Mouse (Mus musculus) lung, postnatal 0 days (tissue): ENCODE measurements around the gene Gm11172.

ENCODE experiments used
- CTCF ChIP-seq: IDR thresholded peaks from 2 replicates; pipeline ENCODE4 v1.5.1; 2016; ENCODE audit warnings: antibody characterized with exemption, mild to moderate bottlenecking
- EP300 ChIP-seq: IDR thresholded peaks from 2 replicates; pipeline ENCODE4 v1.6.1; 2016; ENCODE audit warnings: antibody characterized with exemption, mild to moderate bottlenecking, control low read depth

DNA sequence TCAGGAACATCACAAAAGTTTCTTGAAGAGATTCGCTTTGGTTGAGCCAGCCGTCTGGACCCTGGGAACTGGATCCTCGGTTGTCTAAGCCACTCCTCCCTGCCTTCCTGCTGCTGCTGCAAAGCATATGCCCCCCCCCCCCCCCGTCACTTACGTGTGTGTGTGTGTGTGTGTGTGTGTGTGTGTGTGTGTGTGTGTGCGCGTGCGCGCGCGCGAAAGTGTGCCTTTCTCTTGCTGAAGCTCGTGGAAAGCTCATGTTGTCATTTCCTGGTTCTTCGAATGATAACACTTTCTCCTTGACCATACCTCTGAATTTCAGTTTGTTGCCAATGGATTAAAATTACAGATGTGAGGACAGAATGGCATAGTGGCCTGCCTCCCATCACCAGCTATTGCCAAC lies 27.3 kb downstream of the Gm11172 start:
- TF ChIP-seq CTCF (no peak), EP300 (no peak)
